Mouse (Mus musculus) urinary bladder, postnatal 36 days (tissue): Measurements from ENCODE around the gene F8.

Experiments used
- DNase-seq, 2 experiments: peaks; one replicate each; pipeline ENCODE4 v3.0.0; 2022; ENCODE audit warnings: low spot score in 2 of 2, mixed read lengths in 1 of 2

The F8 gene

GRCm38 (mm10) chrX:75138182-75138581 is 244.2 kb downstream of the F8 start:
- DNase-seq = no peak

GRCm38 (mm10) chrX:75137729-75138128 is 244.7 kb downstream of the F8 start:
- DNase-seq = no peak

GRCm38 (mm10) chrX:75136938-75137337 is 245.5 kb downstream of the F8 start:
- DNase-seq = no peak

GRCm38 (mm10) chrX:75130467-75131160 is 251.8 kb downstream of the F8 start, which contains the start of gene Mpp1:
Gene Mpp1 (minus strand): TSS chrX:75131016.
- DNase-seq = peak; percentile 64 to 85

GRCm38 (mm10) chrX:75129474-75129873 is 252.9 kb downstream of the F8 start:
- DNase-seq = no peak

GRCm38 (mm10) chrX:75128333-75128980 is 254.0 kb downstream of the F8 start:
- DNase-seq = no peak

GRCm38 (mm10) chrX:75126893-75127292 is 255.5 kb downstream of the F8 start:
- no peak for DNase-seq

GRCm38 (mm10) chrX:75125606-75126005 is 256.8 kb downstream of the F8 start:
- DNase-seq = no peak
